Mouse (Mus musculus) olfactory bulb, adult 2 months (tissue): ENCODE measurements around the gene Sass6.

Source experiments
- CTCF ChIP-seq: fragments of 200-500 bp; IDR thresholded peaks from 2 replicates; pipeline ENCODE4 v1.5.1; 2012; ENCODE audit warnings: low read depth, mild to moderate bottlenecking, low read length, moderate library complexity; ENCODE audit not compliant: insufficient read depth
- POLR2A ChIP-seq: fragments of 200-500 bp; IDR thresholded peaks from 2 replicates; pipeline ENCODE4 v1.6.1; 2012; ENCODE audit warnings: mild to moderate bottlenecking, low read depth, low read length, moderate library complexity; ENCODE audit not compliant: insufficient read depth

DNA sequence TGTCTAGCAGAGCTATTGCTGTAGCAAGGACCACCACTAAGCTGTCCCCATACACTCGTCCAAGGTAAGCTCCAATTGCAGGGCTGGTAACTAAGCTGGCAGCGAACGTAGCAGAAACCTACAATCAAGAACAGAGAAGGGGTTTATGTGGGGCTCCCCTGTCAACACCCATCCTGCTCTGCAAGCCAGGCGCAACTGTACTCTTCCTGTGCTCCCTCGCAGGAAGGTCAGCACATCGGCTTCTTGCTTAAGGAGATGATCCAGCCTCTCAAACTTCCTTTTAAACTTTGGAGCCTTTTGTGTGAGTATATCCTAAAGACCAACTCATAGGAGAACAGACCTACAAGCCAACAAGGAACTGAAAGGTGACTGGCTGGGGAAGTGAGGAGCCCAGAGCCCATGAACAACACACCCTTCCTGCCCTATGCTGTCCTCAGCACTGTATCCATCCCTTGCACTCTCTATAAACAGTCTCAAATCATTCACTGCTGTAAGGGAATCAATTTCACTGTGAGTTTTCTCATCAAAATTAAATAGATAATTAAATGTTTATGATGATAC, 47.1 kb downstream of the Sass6 start:
- no peak for TF ChIP-seq CTCF
- no peak for TF ChIP-seq POLR2A
